Mouse (Mus musculus) megakaryocyte progenitor cell, adult 5-6 weeks (primary cell): ENCODE results near the gene Ppan. TPM values are rescaled to one million over a fixed set of nuclear protein-coding genes. Genes with fewer than 3 reads are reported as not detected.

Source experiments
- ATAC-seq: replicated peaks from 2 replicates; pipeline ENCODE4 v1.8.0; 2016; ENCODE audit warnings: mild to moderate bottlenecking, moderate TSS enrichment, inconsistent platforms; ENCODE audit not compliant: poor library complexity
- total RNA-seq, 2 experiments: library from RNA; stranded (forward) in 1 of 2; stranded (reverse) in 1 of 2; fragments of 157-497, 149-512 nt in 1 of 2; fragments of 200-1000 nt in 1 of 2; gene quantifications; 2 replicates each; pipeline versions ENCODE4 v1.2.3 to v1.2.4; 2015 to 2017

The Ppan gene
- total RNA-seq, 2 experiments from 2014 or later: 46.8 to 147 TPM

DNA sequence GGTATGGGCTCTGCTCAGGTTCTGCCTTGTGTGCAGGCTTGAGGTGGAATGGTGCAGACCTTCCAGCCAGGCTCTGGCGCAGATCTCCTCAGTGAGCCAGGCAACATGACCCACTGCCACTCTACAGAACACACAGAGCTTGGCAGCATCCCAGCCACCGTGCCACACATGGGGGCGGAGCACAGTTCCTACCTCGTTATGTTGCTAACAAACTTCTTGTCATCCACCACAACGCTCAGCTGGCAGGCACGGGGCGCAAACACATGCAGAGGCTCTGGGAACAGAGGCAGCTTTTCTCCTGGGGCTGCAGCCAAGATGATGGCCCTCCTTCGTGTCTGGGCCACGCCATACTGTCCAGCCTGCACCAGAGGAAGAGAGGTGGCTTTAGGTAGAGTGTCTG, 22.0 kb downstream of the Ppan start:
- ATAC-seq: no peak

DNA sequence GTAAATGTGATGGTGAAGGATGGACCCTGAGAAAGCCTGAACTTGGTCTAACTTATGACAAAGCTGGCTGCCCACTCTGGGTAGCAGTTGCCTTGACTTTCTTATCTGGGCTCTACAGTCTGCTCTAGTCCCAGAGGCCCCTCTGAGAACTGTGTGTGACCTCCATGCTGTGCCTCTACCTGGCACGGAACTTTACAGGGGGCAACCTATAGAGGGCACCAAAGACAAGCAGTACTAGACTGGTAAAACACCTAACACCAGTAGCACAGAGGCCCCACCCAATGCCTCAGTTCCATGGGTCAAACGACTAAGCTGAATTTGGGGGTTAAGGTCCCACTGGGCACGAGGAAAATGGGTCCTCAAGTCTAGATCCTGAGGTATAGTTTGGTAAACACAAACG, 28.2 kb downstream of the Ppan start:
- peak; percentile 83 for ATAC-seq

GRCm38 (mm10) chr9:20923258-20923657, 35.3 kb downstream of the Ppan start:
- no peak for ATAC-seq

Other genes starting within 250 kb of the Ppan start
- 420 and 464 TPM in 2 replicates for gene Ubl5, start 245.3 kb upstream of the Ppan start, total RNA-seq (2015)
- 94.8 and 151 TPM in 2 replicates for gene Ubl5, start 245.3 kb upstream of the Ppan start, total RNA-seq (2017)
- 8.3 and 17.3 TPM in 2 replicates for gene Fbxl12, start 243.4 kb upstream of the Ppan start, total RNA-seq (2015)
- gene Fbxl12, start 243.4 kb upstream of the Ppan start, total RNA-seq (2017): 4.2 and 6.4 TPM in 2 replicates
- 14.7 and 18.5 TPM in 2 replicates for gene Pin1, start 236.1 kb upstream of the Ppan start, total RNA-seq (2015)
- 14.7 and 19.1 TPM in 2 replicates for gene Pin1, start 236.1 kb upstream of the Ppan start, total RNA-seq (2017)
- 0.27 and 0.32 TPM in 2 replicates for gene Olfm2, start 141.8 kb upstream of the Ppan start, total RNA-seq (2015)
- 0.34 TPM in 1 of 2 replicates, not detected in the other for gene Olfm2, start 141.8 kb upstream of the Ppan start, total RNA-seq (2017)
- 0.37 and 0.42 TPM in 2 replicates for gene Col5a3, start 73.1 kb upstream of the Ppan start, total RNA-seq (2015)
- gene Col5a3, start 73.1 kb upstream of the Ppan start, total RNA-seq (2017): 0.29 and 0.54 TPM in 2 replicates
- not detected in 2 replicates for gene Rdh8, start 69.7 kb upstream of the Ppan start, total RNA-seq (2015)
- not detected in 2 replicates for gene Rdh8, start 69.7 kb upstream of the Ppan start, total RNA-seq (2017)
- gene A230050P20Rik, start 19.5 kb upstream of the Ppan start, total RNA-seq (2015): 11.8 and 16.3 TPM in 2 replicates
- gene A230050P20Rik, start 19.5 kb upstream of the Ppan start, total RNA-seq (2017): 18.1 and 24.1 TPM in 2 replicates
- 0.73 and 0.81 TPM in 2 replicates for gene Angptl6, start 8.4 kb upstream of the Ppan start, total RNA-seq (2015)
- gene Angptl6, start 8.4 kb upstream of the Ppan start, total RNA-seq (2017): 0.54 and 0.87 TPM in 2 replicates
- gene Eif3g, start 10.4 kb downstream of the Ppan start, total RNA-seq (2015): 211 and 217 TPM in 2 replicates
- 234 and 248 TPM in 2 replicates for gene Eif3g, start 10.4 kb downstream of the Ppan start, total RNA-seq (2017)
- gene Dnmt1, start 71.7 kb downstream of the Ppan start, total RNA-seq (2015): 109 and 114 TPM in 2 replicates
- gene Dnmt1, start 71.7 kb downstream of the Ppan start, total RNA-seq (2017): 222 and 314 TPM in 2 replicates
- gene S1pr2, start 88.6 kb downstream of the Ppan start, total RNA-seq (2015): 4.7 and 5.2 TPM in 2 replicates
- 1.8 and 2.5 TPM in 2 replicates for gene S1pr2, start 88.6 kb downstream of the Ppan start, total RNA-seq (2017)
- 42.0 and 48.1 TPM in 2 replicates for gene Mrpl4, start 114.6 kb downstream of the Ppan start, total RNA-seq (2015)
- gene Mrpl4, start 114.6 kb downstream of the Ppan start, total RNA-seq (2017): 44.1 and 50.7 TPM in 2 replicates
- gene Icam1, start 127.8 kb downstream of the Ppan start, total RNA-seq (2015): 5.3 and 6.9 TPM in 2 replicates
- 9.2 and 9.8 TPM in 2 replicates for gene Icam1, start 127.8 kb downstream of the Ppan start, total RNA-seq (2017)
- gene Icam4, start 141.2 kb downstream of the Ppan start, total RNA-seq (2015): 4.5 and 7.8 TPM in 2 replicates
- gene Icam4, start 141.2 kb downstream of the Ppan start, total RNA-seq (2017): 3.7 and 4.0 TPM in 2 replicates
- not detected in 2 replicates for gene Icam5, start 143.9 kb downstream of the Ppan start, total RNA-seq (2015)
- 0.21 and 0.24 TPM in 2 replicates for gene Icam5, start 143.9 kb downstream of the Ppan start, total RNA-seq (2017)
- gene Zglp1, start 178.9 kb downstream of the Ppan start, total RNA-seq (2015): 1.6 TPM in 1 of 2 replicates, not detected in the other
- 0.96 TPM in 1 of 2 replicates, not detected in the other for gene Zglp1, start 178.9 kb downstream of the Ppan start, total RNA-seq (2017)
- 1.0 and 1.9 TPM in 2 replicates for gene Gm49373, start 184.9 kb downstream of the Ppan start, total RNA-seq (2015)
- gene Gm49373, start 184.9 kb downstream of the Ppan start, total RNA-seq (2017): not detected in 2 replicates
- gene Fdx1l, start 185.4 kb downstream of the Ppan start, total RNA-seq (2015): 20.5 and 25.2 TPM in 2 replicates
- 41.5 and 64.8 TPM in 2 replicates for gene Fdx1l, start 185.4 kb downstream of the Ppan start, total RNA-seq (2017)
- gene Gm38431, start 203.8 kb downstream of the Ppan start, total RNA-seq (2015): 64.5 and 66.7 TPM in 2 replicates
- gene Gm38431, start 203.8 kb downstream of the Ppan start, total RNA-seq (2017): 4.0 and 4.5 TPM in 2 replicates
- gene Raver1, start 203.8 kb downstream of the Ppan start, total RNA-seq (2015): 48.4 and 60.3 TPM in 2 replicates
- 28.4 and 30.0 TPM in 2 replicates for gene Raver1, start 203.8 kb downstream of the Ppan start, total RNA-seq (2017)
- gene Tyk2, start 243.1 kb downstream of the Ppan start, total RNA-seq (2015): 12.0 and 12.5 TPM in 2 replicates
- 16.7 and 17.9 TPM in 2 replicates for gene Tyk2, start 243.1 kb downstream of the Ppan start, total RNA-seq (2017)